Mouse (Mus musculus): ENCODE measurements around the gene Rnf126.

GRCm38 (mm10) chr10:79736706-79737105, 30.0 kb downstream of the Rnf126 start:
- no peak for TF ChIP-seq CTCF (IDR thresholded peaks at IDR 0.05)
- TF ChIP-seq EP300 (IDR thresholded peaks at IDR 0.05) = no peak

Data from lung, postnatal 0 days (tissue).